Mouse (Mus musculus) Muller cell, postnatal 12 days (primary cell): ENCODE data around the gene Gcm1.

Source experiments
- DNase-seq: peaks from one replicate; pipeline ENCODE4 v3.0.0-alpha.2; 2015; ENCODE audit errors: inconsistent ontology term

Gene Gcm1

GRCm38 (mm10) chr9:78051677-78052076 is at the start of gene Gcm1:
Gene Gcm1, plus strand, starts transcription at chr9:78051924.
- no peak for DNase-seq

GRCm38 (mm10) chr9:78003278-78003677 is 48.4 kb upstream of the Gcm1 start:
- DNase-seq: no peak

GRCm38 (mm10) chr9:78005481-78005880 is 46.2 kb upstream of the Gcm1 start:
- no peak for DNase-seq

- peak; percentile 81 for DNase-seq
Measured at GRCm38 (mm10) chr9:78006209-78007001, 45.3 kb upstream of the Gcm1 start.

- no peak for DNase-seq
Measured at GRCm38 (mm10) chr9:78009382-78009781, 42.3 kb upstream of the Gcm1 start.

GRCm38 (mm10) chr9:78010187-78010586 is 41.5 kb upstream of the Gcm1 start:
- no peak for DNase-seq

GRCm38 (mm10) chr9:78010707-78011106 is 41.0 kb upstream of the Gcm1 start:
- DNase-seq: no peak

- DNase-seq: peak; percentile 45
Measured at GRCm38 (mm10) chr9:78012066-78012465, 39.7 kb upstream of the Gcm1 start.

GRCm38 (mm10) chr9:78012681-78013080 is 39.0 kb upstream of the Gcm1 start:
- DNase-seq: no peak

- DNase-seq: no peak
Measured at GRCm38 (mm10) chr9:78013813-78014212, 37.9 kb upstream of the Gcm1 start.

GRCm38 (mm10) chr9:78015816-78016215 is 35.9 kb upstream of the Gcm1 start:
- DNase-seq: no peak

GRCm38 (mm10) chr9:78016288-78016687 is 35.4 kb upstream of the Gcm1 start:
- DNase-seq: peak; percentile 12

- DNase-seq: no peak
Measured at GRCm38 (mm10) chr9:78021256-78021655, 30.5 kb upstream of the Gcm1 start.

GRCm38 (mm10) chr9:78022187-78022945 is 29.4 kb upstream of the Gcm1 start:
- peak; percentile 64 for DNase-seq

GRCm38 (mm10) chr9:78024823-78025222 is 26.9 kb upstream of the Gcm1 start:
- peak; percentile 47 for DNase-seq

- no peak for DNase-seq
Measured at GRCm38 (mm10) chr9:78027099-78027498, 24.6 kb upstream of the Gcm1 start.

- DNase-seq: no peak
Measured at GRCm38 (mm10) chr9:78030835-78031456, 20.8 kb upstream of the Gcm1 start.

GRCm38 (mm10) chr9:78032930-78033329 is 18.8 kb upstream of the Gcm1 start:
- no peak for DNase-seq

- no peak for DNase-seq
Measured at GRCm38 (mm10) chr9:78035296-78035695, 16.4 kb upstream of the Gcm1 start.

- no peak for DNase-seq
Measured at GRCm38 (mm10) chr9:78035831-78036230, 15.9 kb upstream of the Gcm1 start.

- peak; percentile 72 for DNase-seq
Measured at GRCm38 (mm10) chr9:78038755-78039489, 12.8 kb upstream of the Gcm1 start.

- peak; percentile 87 for DNase-seq
Measured at GRCm38 (mm10) chr9:78045171-78045570, 6.6 kb upstream of the Gcm1 start.
